ENCODE assay signal across 8 mouse cellular contexts in genomic region chr2:29251095-29252058, GRCm38 (mm10). TPM values are rescaled to one million over a fixed set of nuclear protein-coding genes. Genes with fewer than 3 reads are reported as not detected.
A peak's percentile ranks its signal among the peaks of the same experiment; 100 is the strongest.
DNase-seq lines count a peak whose midpoint lies in the region; ATAC-seq lines count a peak whose summit lies in the region.

No protein-coding gene starts in this region.

- DNase-seq in layer of hippocampus, adult 9-11 months = peak; percentile 34
- no peak for DNase-seq in layer of hippocampus, postnatal 10 days (ENCODE audit: low spot score in 2 of 2)
- peak; percentile 40 for DNase-seq in R1 (ENCODE audit: low read depth, low spot score)
- peak; percentile 50 for DNase-seq in forebrain, embryonic 14.5 days (ENCODE audit: low spot score)
- DNase-seq in limb, embryonic 11.5 days (ENCODE audit: low spot score) = peak; percentile 52
- peak; percentile 66 for DNase-seq in midbrain, embryonic 14.5 days

- WGBS in forebrain, embryonic 14.5 days = under 1% methylated on average over 60 of the region's 61 CpGs
- WGBS in limb, embryonic 11.5 days = under 1% methylated on average over 61 of the region's 61 CpGs
- WGBS in midbrain, embryonic 14.5 days = under 1% methylated on average over 61 of the region's 61 CpGs

- peak overlapping the region; percentile 98 for H3K4me2 ChIP-seq in forebrain, embryonic 14.5 days (ENCODE audit: low read length)
- H3K4me2 ChIP-seq in limb, embryonic 11.5 days (ENCODE audit: low read depth, severe bottlenecking) = peak overlapping the region; percentile 97
- H3K4me2 ChIP-seq in midbrain, embryonic 14.5 days (ENCODE audit: low read length) = peak overlapping the region; percentile 98

- peak overlapping the region; percentile 71 for H3K4me3 ChIP-seq in forebrain, embryonic 14.5 days (ENCODE audit: low read depth, low read length)
- H3K4me3 ChIP-seq in limb, embryonic 11.5 days (ENCODE audit: low read depth, low read length) = peak overlapping the region; percentile 60
- H3K4me3 ChIP-seq in midbrain, embryonic 14.5 days (replicated peaks; ENCODE audit: low read depth, low read length) = peak overlapping the region; percentile 60

- H3K27ac ChIP-seq in forebrain, embryonic 14.5 days (ENCODE audit: low read depth, low read length) = peak overlapping the region; percentile 90
- no peak overlapping the region for H3K27ac ChIP-seq in limb, embryonic 11.5 days (replicated peaks; ENCODE audit: low read depth, low read length)
- H3K27ac ChIP-seq in midbrain, embryonic 14.5 days (replicated peaks; ENCODE audit: low read depth, low read length) = peak overlapping the region; percentile 86

- H3K9me3 ChIP-seq in forebrain, embryonic 14.5 days (replicated peaks; ENCODE audit: control insufficient read depth, low read length) = no peaks in the 10 kb centered on the region
- H3K9me3 ChIP-seq in limb, embryonic 11.5 days (ENCODE audit: control insufficient read depth, low read length) = no peaks in the 10 kb centered on the region
- H3K9me3 ChIP-seq in midbrain, embryonic 14.5 days (ENCODE audit: control insufficient read depth, low read length) = no peaks in the 10 kb centered on the region

- peak overlapping the region; percentile 77 for H3K9ac ChIP-seq in forebrain, embryonic 14.5 days (ENCODE audit: low read length)
- H3K9ac ChIP-seq in limb, embryonic 11.5 days (ENCODE audit: low read length) = peak overlapping the region; percentile 37; the same call in 1 of the 2 replicates
- H3K9ac ChIP-seq in midbrain, embryonic 14.5 days (replicated peaks; ENCODE audit: low read length) = peak overlapping the region; percentile 68

- H3K36me3 ChIP-seq in forebrain, embryonic 14.5 days (ENCODE audit: control insufficient read depth, insufficient read depth, low read length) = no peaks in the 10 kb centered on the region
- H3K36me3 ChIP-seq in limb, embryonic 11.5 days (ENCODE audit: control insufficient read depth, insufficient read depth, low read length) = no peaks in the 10 kb centered on the region
- H3K36me3 ChIP-seq in midbrain, embryonic 14.5 days (ENCODE audit: control insufficient read depth, insufficient read depth, low read length) = no peaks in the 10 kb centered on the region

- peaks cover 25% of the 10 kb centered on the region for H3K4me1 ChIP-seq in forebrain, embryonic 14.5 days (ENCODE audit: control insufficient read depth, insufficient read depth, low read length)
- peaks cover 42% of the 10 kb centered on the region for H3K4me1 ChIP-seq in limb, embryonic 11.5 days (ENCODE audit: control insufficient read depth, insufficient read depth, low read length)
- H3K4me1 ChIP-seq in midbrain, embryonic 14.5 days (ENCODE audit: control insufficient read depth, insufficient read depth, low read length) = peaks cover 43% of the 10 kb centered on the region

- H3K27me3 ChIP-seq in forebrain, embryonic 14.5 days (replicated peaks; ENCODE audit: control insufficient read depth, insufficient read depth, low read length) = peaks cover 24% of the 10 kb centered on the region
- peaks cover 60% of the 10 kb centered on the region for H3K27me3 ChIP-seq in limb, embryonic 11.5 days (ENCODE audit: control insufficient read depth, insufficient read depth, low read length)
- peaks cover 28% of the 10 kb centered on the region for H3K27me3 ChIP-seq in midbrain, embryonic 14.5 days (ENCODE audit: control insufficient read depth, insufficient read depth, low read length)

- ATAC-seq in forebrain, embryonic 14.5 days = peak; percentile 35; the same call in 1 of the 2 replicates
- ATAC-seq in limb, embryonic 11.5 days (ENCODE audit: insufficient number of reproducible peaks, low FRiP score, low TSS enrichment, low read depth) = no peak
- ATAC-seq in midbrain, embryonic 14.5 days (ENCODE audit: low FRiP score, low TSS enrichment) = no peak
- ATAC-seq in erythroblast, adult 5-6 weeks (replicated peaks; ENCODE audit: low FRiP score, poor library complexity, severe bottlenecking) = no peak
- no peak for ATAC-seq in inflammation-experienced regulatory T-cells, adult 6 months

RNA-seq across cellular contexts. Expression of gene Ntng2, which starts 1.4 kb away (rescaled TPM):
- total RNA-seq in layer of hippocampus, postnatal 10 days (2021) = 100 to 1,000 TPM; 134 to 147 TPM
- 6.6 and 8.8 TPM in 2 replicates for polyA plus RNA-seq in forebrain, embryonic 14.5 days (2014; fragmentation: Nextera tagmentation; extraction: Ambion mirVana)
- 0.60 and 0.68 TPM in 2 replicates for polyA plus RNA-seq in limb, embryonic 11.5 days (2014; fragmentation: Nextera tagmentation; extraction: Ambion mirVana)
- polyA plus RNA-seq in midbrain, embryonic 14.5 days (2014; fragmentation: Nextera tagmentation; extraction: Ambion mirVana) = 9.8 and 15.9 TPM in 2 replicates
- 2.3 and 8.8 TPM in 2 replicates for total RNA-seq in erythroblast, adult 5-6 weeks (2015; ENCODE audit: low replicate concordance)
- total RNA-seq in erythroblast, adult 5-6 weeks (2017; ENCODE audit: low replicate concordance) = 0.94 and 2.0 TPM in 2 replicates
- 1 to 10 TPM; 2.7 to 3.4 (median 2.9) TPM for polyA plus RNA-seq in inflammation-experienced regulatory T-cells, adult 6 months (2017; shearing (Covaris generic))

Comparison
In these comparisons a context has a peak if more than half of its experiments do, and no peak if none do; other contexts are left out.
1. DNase-seq: peak in layer of hippocampus, adult 9-11 months (single experiment), R1 (single experiment), forebrain, embryonic 14.5 days (single experiment), limb, embryonic 11.5 days (single experiment) and midbrain, embryonic 14.5 days (single experiment); none in layer of hippocampus, postnatal 10 days (0 of 2).
2. Peak in every context shown above with its lines, with median percentiles within 50 percentile points of each other: H3K4me2 ChIP-seq, H3K4me3 ChIP-seq and H3K9ac ChIP-seq.